Mouse (Mus musculus): ENCODE data around the gene Bicc1.

GRCm38 (mm10) chr10:70993497-70994134 is 165.9 kb downstream of the Bicc1 start:
- TF ChIP-seq GATA1 (IDR thresholded peaks at IDR 0.05; ENCODE audit: borderline replicate concordance, low read length) (no peak), FLI1 (IDR thresholded peaks at IDR 0.05; ENCODE audit: low read length) (no peak)
